Mouse (Mus musculus) lung, postnatal 0 days (tissue): ENCODE measurements around the gene Sar1b.

Experiments used
- CTCF ChIP-seq: IDR thresholded peaks from 2 replicates; pipeline ENCODE4 v1.5.1; 2016; ENCODE audit warnings: antibody characterized with exemption, mild to moderate bottlenecking
- EP300 ChIP-seq: IDR thresholded peaks from 2 replicates; pipeline ENCODE4 v1.6.1; 2016; ENCODE audit warnings: antibody characterized with exemption, mild to moderate bottlenecking, control low read depth

GRCm38 (mm10) chr11:51841149-51841548 is 77.7 kb downstream of the Sar1b start:
- TF ChIP-seq CTCF (no peak), EP300 (no peak)
